Mouse (Mus musculus) T-helper 17 cell (primary cell): ENCODE data around the gene Dusp13.

Experiments
- in situ Hi-C, 2 experiments: fragments of 300-600 bp; cut with MboI, MseI; formaldehyde crosslinking; loops; 1 replicate in 1 of 2; 2 replicates in 1 of 2; pipeline ENCODE4 v1.15.1; 2025; ENCODE audit warnings: high pct_unique_total_duplicates in 2 of 2

Gene Dusp13

GRCm38 (mm10) chr14:21709545-21709944 lies 41.4 kb downstream of the Dusp13 start:
- in situ Hi-C loops: no loop called here

DNA sequence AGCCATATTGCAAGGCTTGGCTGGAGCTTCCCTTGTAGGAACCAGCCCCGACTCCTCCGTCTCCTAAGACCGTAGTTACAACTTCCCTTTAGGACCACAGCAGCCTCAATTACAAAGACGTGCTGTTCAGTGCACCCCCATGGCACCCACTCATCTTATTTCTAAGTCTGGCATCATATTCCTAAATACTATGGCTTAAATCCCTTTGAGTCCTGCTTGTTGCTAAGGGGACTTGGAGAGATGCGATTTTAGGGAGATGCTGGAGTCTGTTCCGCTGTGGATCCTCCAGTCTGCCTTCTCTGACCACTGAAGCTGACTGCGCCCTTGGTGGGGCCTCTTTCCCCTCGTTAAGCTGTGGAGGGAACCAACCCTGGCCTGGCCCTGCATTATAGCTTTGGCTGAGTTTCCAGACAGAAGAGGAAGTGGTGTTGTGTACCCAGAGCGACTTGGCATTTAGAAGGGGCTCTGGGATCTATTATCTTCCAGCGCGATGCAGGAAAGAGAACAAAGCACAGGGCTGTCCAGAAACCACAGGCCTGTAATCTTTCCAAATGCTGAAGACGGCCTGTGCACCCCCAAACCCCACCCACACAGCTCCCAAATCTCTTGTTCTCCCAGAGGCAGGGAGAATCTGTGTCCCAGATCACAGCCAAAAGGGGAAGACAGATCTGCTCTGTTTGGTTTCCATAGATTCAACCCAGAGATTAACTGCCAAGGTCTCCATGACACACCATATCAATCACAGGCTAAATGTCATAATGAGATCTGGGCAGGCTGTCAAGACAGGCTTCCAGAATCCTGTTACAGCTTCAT lies 44.0 kb downstream of the Dusp13 start:
- in situ Hi-C loops: no loop called here

DNA sequence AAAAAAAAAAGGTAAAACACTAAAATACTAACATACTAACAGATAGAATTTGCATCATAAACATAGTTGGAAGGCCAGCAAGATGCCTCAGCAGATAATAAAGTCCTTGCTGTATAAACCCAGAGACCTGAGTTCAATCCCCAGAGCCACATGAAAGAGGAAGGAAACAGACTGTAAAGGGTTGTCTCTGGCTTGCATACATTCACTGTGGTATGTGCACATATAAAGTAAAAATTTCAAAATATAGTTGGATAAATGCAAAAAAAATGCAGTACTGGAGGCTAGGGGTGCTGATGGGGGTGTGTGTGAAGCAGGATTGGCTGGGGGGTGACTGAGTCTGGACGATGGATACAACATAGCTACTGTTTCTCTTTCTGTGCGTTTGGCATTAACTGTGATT lies 45.5 kb downstream of the Dusp13 start:
- in situ Hi-C loops: no loop called here

DNA sequence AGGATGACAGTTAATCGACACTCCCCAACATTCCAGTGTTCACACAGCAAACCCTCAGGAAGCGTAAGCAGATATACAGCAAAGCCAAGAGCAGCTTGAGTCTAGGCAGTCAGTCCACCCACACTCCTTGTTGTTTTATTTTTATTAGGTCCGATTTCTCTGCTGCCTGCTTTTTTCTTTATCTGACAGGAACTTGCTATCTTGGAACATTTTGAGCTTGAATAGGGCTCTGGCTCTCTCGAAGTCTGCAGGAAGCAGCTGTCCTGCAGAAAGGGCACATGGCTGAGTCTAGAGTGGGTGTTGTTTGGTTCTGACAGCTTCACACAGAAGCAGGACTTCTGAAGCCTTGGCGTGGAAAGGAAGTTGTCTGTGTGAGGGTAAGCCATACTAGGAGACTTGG lies 47.7 kb downstream of the Dusp13 start:
- in situ Hi-C loops: no loop called here

DNA sequence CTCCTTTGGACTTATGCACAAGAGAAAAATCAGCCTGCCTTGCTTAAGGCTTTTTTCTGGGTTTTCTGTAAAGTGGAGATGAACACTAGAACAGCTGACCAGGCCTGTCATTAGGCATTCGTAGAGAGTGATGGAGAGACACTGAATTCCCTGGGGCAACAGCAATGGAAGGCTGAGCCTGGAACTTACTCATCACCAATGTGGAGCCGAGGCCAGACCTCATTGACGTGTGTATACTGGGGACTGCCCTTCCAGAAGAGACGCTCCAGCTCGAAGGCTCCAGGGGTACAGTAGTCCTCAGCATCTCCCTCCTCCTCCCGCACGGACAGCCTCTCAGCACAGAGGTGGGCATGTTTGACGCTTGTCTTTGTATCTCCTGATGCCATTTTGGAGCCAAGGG lies 48.3 kb downstream of the Dusp13 start:
- in situ Hi-C loops: no loop called here

- in situ Hi-C loops: no loop called here
Observed at GRCm38 (mm10) chr14:21696186-21696830, 54.7 kb downstream of the Dusp13 start.

- in situ Hi-C loops: no loop called here
Observed at GRCm38 (mm10) chr14:21695020-21695419, 56.0 kb downstream of the Dusp13 start.

GRCm38 (mm10) chr14:21691070-21691469 lies 59.9 kb downstream of the Dusp13 start:
- in situ Hi-C loops: no loop called here

DNA sequence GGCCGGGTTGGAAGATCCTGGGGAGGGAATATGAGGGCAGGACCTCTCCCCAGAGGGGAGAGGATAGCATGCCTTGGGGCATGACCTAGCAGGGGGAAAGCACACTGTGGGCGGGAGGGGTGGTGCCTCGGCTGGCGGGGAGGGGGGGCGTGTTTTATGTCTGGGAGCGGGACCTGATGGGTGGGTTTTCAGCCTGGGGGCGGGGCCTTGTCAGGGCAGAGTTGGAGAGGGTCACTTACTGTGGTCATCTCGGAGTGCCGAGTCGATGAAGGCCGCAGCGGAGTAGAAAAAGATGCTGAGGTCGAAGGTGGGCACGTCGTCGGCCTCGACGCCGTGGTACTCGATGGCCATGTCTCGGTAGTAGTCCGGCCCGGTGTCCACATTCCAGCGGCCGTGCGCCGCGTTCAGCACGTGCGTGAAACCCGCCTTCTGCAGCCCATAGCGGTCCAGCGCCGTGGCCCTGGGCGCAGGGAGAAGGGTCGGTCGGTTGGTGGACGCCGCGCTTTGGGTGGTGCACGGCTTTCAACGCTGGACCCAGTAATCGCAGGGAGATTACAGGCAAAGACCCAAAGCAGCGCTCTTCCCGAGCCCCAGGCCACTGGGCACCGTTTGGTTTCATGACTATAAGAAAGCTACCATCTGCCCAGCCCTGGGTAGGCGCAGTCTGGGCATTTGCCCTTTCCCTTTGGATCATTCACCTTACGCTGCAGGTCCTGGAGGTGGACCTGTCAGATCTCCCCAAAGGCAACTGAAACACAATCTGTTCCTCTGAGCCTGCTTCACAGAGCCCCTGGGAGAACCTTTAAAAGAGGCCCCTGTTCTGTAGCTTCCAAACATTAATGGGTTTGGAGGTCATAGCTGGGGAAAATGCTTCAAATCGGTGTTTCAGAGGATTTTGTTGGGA lies 64.4 kb downstream of the Dusp13 start:
- in situ Hi-C loops: loop anchor here in 1 of 2 experiments (5.0 kb wide), 1 partner anchor 61 kb away; no protein-coding TSS in a partner anchor

DNA sequence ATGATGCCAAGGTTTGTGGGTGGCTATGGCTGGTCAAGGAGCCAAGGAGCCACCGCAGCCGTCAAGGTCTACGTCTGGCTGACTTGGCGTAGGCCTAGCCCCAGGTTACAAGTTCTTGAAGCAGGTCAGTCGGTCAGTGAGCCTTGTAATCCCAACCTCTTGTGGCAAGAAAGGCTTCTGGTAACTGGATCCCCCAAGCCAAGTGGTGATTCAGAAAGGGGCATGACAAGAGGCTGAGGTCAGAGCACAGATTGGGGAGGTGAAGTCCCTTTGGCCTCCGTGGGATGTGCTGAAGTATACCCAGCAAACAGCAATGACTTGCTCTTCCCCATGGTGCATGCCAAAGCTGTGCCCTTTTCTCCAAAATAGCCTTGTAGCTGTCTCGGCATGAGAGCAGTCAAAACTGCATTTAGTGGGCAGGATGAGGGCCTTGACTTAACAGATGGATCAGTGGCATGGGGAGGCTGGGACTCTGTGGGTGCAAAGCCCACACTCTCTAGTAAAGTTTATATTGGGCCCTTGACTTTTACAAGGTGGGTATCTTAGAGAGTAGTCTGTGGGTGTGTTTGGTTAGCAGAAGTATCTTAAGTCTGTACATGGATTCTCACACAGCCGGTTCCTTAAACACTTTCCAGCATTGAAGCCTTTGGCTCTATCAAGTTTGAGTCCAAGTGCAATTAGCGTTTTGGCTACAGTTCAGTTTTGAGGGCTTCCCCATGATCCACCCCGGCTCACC lies 65.4 kb downstream of the Dusp13 start:
- in situ Hi-C loops: loop anchor here in 1 of 2 experiments (5.0 kb wide), 1 partner anchor 62 kb away; no protein-coding TSS in a partner anchor

GRCm38 (mm10) chr14:21683834-21684233 lies 67.1 kb downstream of the Dusp13 start:
- in situ Hi-C loops: no loop called here
